ENCODE assay signal across 12 mouse cellular contexts in genomic region chr3:82061402-82062180, GRCm38 (mm10). TPM values are rescaled to one million over a fixed set of nuclear protein-coding genes. Genes with fewer than 3 reads are reported as not detected.
DNase-seq lines count a peak whose midpoint lies in the region; ATAC-seq and TF ChIP-seq lines count a peak whose summit lies in the region.
"Had no signal": no experiment of that assay in that cellular context is flagged by ENCODE, and none has a peak within 500 bp of the region (broad histone marks: within the 10 kb centered on the region; RNA-seq: fewer than 3 reads in every experiment).

No protein-coding gene starts in this region.

- peak; percentile 41 for TF ChIP-seq CTCF in lung, postnatal 0 days (IDR thresholded peaks at IDR 0.05)

- H3K27ac ChIP-seq in heart, embryonic 14.5 days (replicated peaks in 1 of 2; ENCODE audit: control insufficient read depth in 1 of 2, insufficient read depth in 1 of 2, low read depth in 2 of 2, low read length in 2 of 2) = peak overlapping the region; percentile 43 to 64
- no peak overlapping the region for H3K27ac ChIP-seq in lung, postnatal 0 days (ENCODE audit: low read length)
- peak overlapping the region; percentile 33 for H3K27ac ChIP-seq in intestine, embryonic 15.5 days

- peaks cover 15 to 47% of the 10 kb centered on the region in 2 experiments for H3K4me1 ChIP-seq in heart, embryonic 14.5 days (ENCODE audit: control insufficient read depth in 2 of 2, insufficient read depth in 2 of 2, low read length in 2 of 2)
- no peaks in the 10 kb centered on the region; the same call in 1 of the 2 replicates for H3K4me1 ChIP-seq in lung, postnatal 0 days (ENCODE audit: insufficient read depth, low read depth, low read length)
- H3K4me1 ChIP-seq in intestine, embryonic 15.5 days (replicated peaks) = peaks cover 17% of the 10 kb centered on the region; the same call in 1 of the 2 replicates

- H3ac ChIP-seq in myocyte (ENCODE audit: control insufficient read depth, insufficient read length) = no peak overlapping the region

- no peak for TF ChIP-seq POLR2A in myocyte (IDR thresholded peaks at IDR 0.05; ENCODE audit: insufficient read length, low read depth)

- H3K9ac ChIP-seq in heart, embryonic 14.5 days (ENCODE audit: low read length) = 0 out of 2 replicates have a peak overlapping the region, but pooled peaks have one; percentile 3
- H3K9ac ChIP-seq in lung, postnatal 0 days (replicated peaks; ENCODE audit: low read depth) = no peak overlapping the region
- no peak overlapping the region for H3K9ac ChIP-seq in intestine, embryonic 15.5 days

- no peak for TF ChIP-seq EP300 in lung, postnatal 0 days (IDR thresholded peaks at IDR 0.05)

- H3K36me3 ChIP-seq in heart, embryonic 14.5 days (ENCODE audit: control insufficient read depth, insufficient read depth, low read length) = 0 out of 2 replicates have a peak, but pooled peaks cover 6% of the 10 kb centered on the region
- H3K36me3 ChIP-seq in lung, postnatal 0 days (ENCODE audit: insufficient read depth, low read length) = no peaks in the 10 kb centered on the region
- no peaks in the 10 kb centered on the region for H3K36me3 ChIP-seq in intestine, embryonic 15.5 days
- no peaks in the 10 kb centered on the region for H3K36me3 ChIP-seq in myocyte (ENCODE audit: control insufficient read depth, insufficient read depth)

- intact Hi-C loops in heart, postnatal 36 days (cut with DNase I) = no loop called here

- 18% methylated on average over 9 of the region's 9 CpGs for WGBS in heart, embryonic 14.5 days
- WGBS in lung, postnatal 0 days = 24% methylated on average over 9 of the region's 9 CpGs
- WGBS in intestine, embryonic 15.5 days = 28% methylated on average over 9 of the region's 9 CpGs

- DNase-seq in heart, postnatal 36 days = no peak
- peak; percentile 32 for DNase-seq in lung, postnatal 0 days (ENCODE audit: low spot score)
- DNase-seq in lung, adult 18-20 months = no peak
- no peak for DNase-seq in thymus, postnatal 14 days
- DNase-seq in layer of hippocampus, postnatal 14 days (ENCODE audit: low spot score in 2 of 2) = no peak
- DNase-seq: embryo, embryonic 11 days; lung, postnatal 14 days; thymus, postnatal 25 days had no signal

- H3K9me3 ChIP-seq in heart, embryonic 14.5 days (ENCODE audit: control insufficient read depth, low read length) = no peaks in the 10 kb centered on the region
- no peaks in the 10 kb centered on the region for H3K9me3 ChIP-seq in lung, postnatal 0 days (ENCODE audit: low read length)
- H3K9me3 ChIP-seq in intestine, embryonic 15.5 days = no peaks in the 10 kb centered on the region

- no peaks in the 10 kb centered on the region for H3K27me3 ChIP-seq in heart, embryonic 14.5 days (ENCODE audit: control insufficient read depth, insufficient read depth, low read length)
- no peaks in the 10 kb centered on the region for H3K27me3 ChIP-seq in lung, postnatal 0 days (replicated peaks; ENCODE audit: insufficient read depth, low read length)
- no peaks in the 10 kb centered on the region for H3K27me3 ChIP-seq in intestine, embryonic 15.5 days (replicated peaks)
- H3K27me3 ChIP-seq in myocyte (ENCODE audit: control insufficient read depth, insufficient read depth, insufficient read length) = no peaks in the 10 kb centered on the region

- H3K4me3 ChIP-seq in heart, embryonic 14.5 days (ENCODE audit: control insufficient read depth in 1 of 2, insufficient read depth in 1 of 2, low read depth in 1 of 2, low read length in 2 of 2) = no peak overlapping the region
- no peak overlapping the region for H3K4me3 ChIP-seq in lung, postnatal 0 days (ENCODE audit: low read depth, low read length)
- H3K4me3 ChIP-seq in intestine, embryonic 15.5 days (replicated peaks) = no peak overlapping the region
- H3K4me3 ChIP-seq in myocyte = no peak overlapping the region

- ATAC-seq in heart, embryonic 14.5 days (ENCODE audit: insufficient number of reproducible peaks, insufficient read depth, low FRiP score, low read depth) = peak; percentile 35; the same call in 1 of the 2 replicates
- ATAC-seq in lung, postnatal 0 days = 0 out of 2 replicates have a peak, but pooled peaks have one; percentile 25
- ATAC-seq in intestine, embryonic 15.5 days = peak; percentile 57; the same call in 1 of the 2 replicates
- ATAC-seq: CD4-positive, CD25-positive, alpha-beta regulatory T cell, adult 4 months had no signal

- H3K4me2 ChIP-seq in heart, embryonic 14.5 days (ENCODE audit: low read length) = 0 out of 2 replicates have a peak overlapping the region, but pooled peaks have one; percentile 6
- H3K4me2 ChIP-seq in lung, postnatal 0 days (replicated peaks; ENCODE audit: low read depth, low read length) = no peak overlapping the region
- H3K4me2 ChIP-seq in intestine, embryonic 15.5 days (replicated peaks) = no peak overlapping the region
- H3K4me2 ChIP-seq in myocyte (ENCODE audit: low read depth) = peak overlapping the region; percentile 49

- H3K79me2 ChIP-seq in myocyte (ENCODE audit: control insufficient read depth, insufficient read depth) = no peaks in the 10 kb centered on the region

TF ChIP-seq in myocyte, 11 proteins besides CTCF, POLR2A, EP300 and RAD21:
- TF ChIP-seq E2F4 (IDR thresholded peaks at IDR 0.05; ENCODE audit: insufficient read depth) (no peak), MAX (IDR thresholded peaks at IDR 0.05; ENCODE audit: low read depth) (no peak), MYOG (IDR thresholded peaks at IDR 0.05; ENCODE audit: control insufficient read depth in 1 of 3, insufficient read depth in 1 of 3, insufficient read length in 2 of 3, low read depth in 2 of 3) (no peak), USF1 (IDR thresholded peaks at IDR 0.05; ENCODE audit: low read depth) (no peak), POLR2AphosphoS2 (IDR thresholded peaks at IDR 0.05; ENCODE audit: insufficient read length, low read depth) (no peak), CEBPB (IDR thresholded peaks at IDR 0.05; ENCODE audit: insufficient read depth, poor library complexity, severe bottlenecking) (no peak), SRF (IDR thresholded peaks at IDR 0.05; ENCODE audit: control insufficient read depth, insufficient read length, low read depth) (no peak), TCF3 (IDR thresholded peaks at IDR 0.05; ENCODE audit: insufficient read length, low read depth) (no peak), TCF12 (IDR thresholded peaks at IDR 0.05; ENCODE audit: insufficient read depth, poor library complexity, severe bottlenecking) (no peak), REST (IDR thresholded peaks at IDR 0.05; ENCODE audit: insufficient read depth, insufficient read length) (no peak), MYOD1 (IDR thresholded peaks at IDR 0.05; ENCODE audit: control insufficient read depth in 1 of 3, insufficient read length in 2 of 3, low read depth in 2 of 3) (no peak)

RNA-seq across cellular contexts. Expression of gene Gucy1b1, which starts 12.9 kb away (rescaled TPM):
- 59.5 and 62.2 TPM in 2 replicates for polyA plus RNA-seq in heart, embryonic 14.5 days (2014; fragmentation: Nextera tagmentation; extraction: Ambion mirVana)
- total RNA-seq in heart, postnatal 36 days (2021) = 10 to 100 TPM; 13.6 to 14.5 TPM
- 95.8 and 104 TPM in 2 replicates for polyA plus RNA-seq in lung, postnatal 0 days (2015; fragmentation: Nextera tagmentation; extraction: Ambion mirVana)
- 60.6 and 66.7 TPM in 2 replicates for polyA plus RNA-seq in intestine, embryonic 15.5 days (2015; fragmentation: Nextera tagmentation; extraction: Ambion mirVana)
- polyA plus RNA-seq in myocyte (2012; fragmentation: generic; extraction: Trizol) = not detected
- 100 to 1,000 TPM; 103 to 108 TPM for total RNA-seq in layer of hippocampus, postnatal 14 days (2021)

Comparison
In these comparisons a context has a peak if more than half of its experiments do, and no peak if none do; other contexts are left out.
1. H3K4me2 ChIP-seq: peak in heart, embryonic 14.5 days (single experiment) and myocyte (single experiment); none in lung, postnatal 0 days (single experiment) and intestine, embryonic 15.5 days (single experiment).
2. RNA of gene Gucy1b1, which starts 12.9 kb away (polyA plus RNA-seq): 95.8 to 104 TPM in lung, postnatal 0 days, 60.6 to 66.7 TPM in intestine, embryonic 15.5 days and 59.5 to 62.2 TPM in heart, embryonic 14.5 days; not detected in myocyte (single experiment); every median in the first group is over 10 times any median in the second.
3. Peak in every context shown above with its lines, with median percentiles within 50 percentile points of each other: ATAC-seq.